Mouse (Mus musculus): ENCODE data around the gene Lrmda. TPM values are rescaled to one million over a fixed set of nuclear protein-coding genes. Genes with fewer than 3 reads are reported as not detected.

Lrmda gene
- polyA plus RNA-seq, 1 experiment from 2014 or later = 0.22 TPM

GRCm38 (mm10) chr14:22651131-22651952 is 631.8 kb downstream of the Lrmda start:
- Histone ChIP-seq H3K9me3 (no peaks in the 10 kb centered on the region), H3K4me2 (no peak overlapping the region), H3K9ac (no peak overlapping the region), H3K27me3 (peaks cover 26% of the 10 kb centered on the region; the same call in 1 of the 2 replicates), H3K36me3 (replicated peaks) (no peaks in the 10 kb centered on the region), H3K27ac (no peak overlapping the region), H3K4me1 (peaks cover 29% of the 10 kb centered on the region), H3K4me3 (replicated peaks) (no peak overlapping the region)
- WGBS = 65% methylated on average over 14 of the region's 14 CpGs
- no peak for ATAC-seq (ENCODE audit: low FRiP score)

GRCm38 (mm10) chr14:22662496-22662895 is 643.0 kb downstream of the Lrmda start:
- H3K9ac ChIP-seq = no peak overlapping the region
- no peak overlapping the region for H3K4me2 ChIP-seq
- peaks cover 30% of the 10 kb centered on the region for H3K27me3 ChIP-seq
- H3K36me3 ChIP-seq (replicated peaks) = no peaks in the 10 kb centered on the region
- 80% methylated on average over 3 of the region's 3 CpGs for WGBS
- H3K4me3 ChIP-seq (replicated peaks) = no peak overlapping the region
- no peak overlapping the region for H3K27ac ChIP-seq
- H3K4me1 ChIP-seq = no peaks in the 10 kb centered on the region
- no peaks in the 10 kb centered on the region for H3K9me3 ChIP-seq
- ATAC-seq (ENCODE audit: low FRiP score) = no peak

GRCm38 (mm10) chr14:22666437-22666836 is 646.9 kb downstream of the Lrmda start:
- no peak for ATAC-seq (ENCODE audit: low FRiP score)
- no peaks in the 10 kb centered on the region for H3K36me3 ChIP-seq (replicated peaks)
- H3K4me1 ChIP-seq = no peaks in the 10 kb centered on the region
- no peak overlapping the region for H3K9ac ChIP-seq
- H3K9me3 ChIP-seq = no peaks in the 10 kb centered on the region
- H3K27me3 ChIP-seq = peaks cover 37% of the 10 kb centered on the region; the same call in 1 of the 2 replicates
- WGBS = 88% methylated on average over 3 of the region's 3 CpGs
- H3K27ac ChIP-seq = no peak overlapping the region
- no peak overlapping the region for H3K4me3 ChIP-seq (replicated peaks)
- no peak overlapping the region for H3K4me2 ChIP-seq

- Histone ChIP-seq H3K4me2 (no peak overlapping the region), H3K4me1 (no peaks in the 10 kb centered on the region), H3K4me3 (replicated peaks) (no peak overlapping the region), H3K27ac (no peak overlapping the region), H3K27me3 (peaks cover 38% of the 10 kb centered on the region; the same call in 1 of the 2 replicates), H3K9me3 (no peaks in the 10 kb centered on the region), H3K9ac (no peak overlapping the region), H3K36me3 (replicated peaks) (no peaks in the 10 kb centered on the region)
- ATAC-seq (ENCODE audit: low FRiP score) = no peak
- 84% methylated on average over 8 of the region's 8 CpGs for WGBS
These were observed 648.8 kb downstream of the Lrmda start for GRCm38 (mm10) chr14:22668302-22668701.

GRCm38 (mm10) chr14:22668711-22669110 is 649.2 kb downstream of the Lrmda start:
- no peak overlapping the region for H3K4me3 ChIP-seq (replicated peaks)
- H3K9ac ChIP-seq = no peak overlapping the region
- no peak for ATAC-seq (ENCODE audit: low FRiP score)
- peaks cover 41% of the 10 kb centered on the region; the same call in 1 of the 2 replicates for H3K27me3 ChIP-seq
- WGBS = 82% methylated on average over 6 of the region's 6 CpGs
- H3K9me3 ChIP-seq = no peaks in the 10 kb centered on the region
- no peaks in the 10 kb centered on the region for H3K36me3 ChIP-seq (replicated peaks)
- H3K4me2 ChIP-seq = no peak overlapping the region
- no peak overlapping the region for H3K27ac ChIP-seq
- no peaks in the 10 kb centered on the region for H3K4me1 ChIP-seq

- Histone ChIP-seq H3K4me1 (peaks cover 3% of the 10 kb centered on the region; the same call in 1 of the 2 replicates), H3K4me2 (no peak overlapping the region), H3K9ac (no peak overlapping the region), H3K36me3 (replicated peaks) (no peaks in the 10 kb centered on the region), H3K4me3 (replicated peaks) (no peak overlapping the region), H3K27me3 (peaks cover 48% of the 10 kb centered on the region), H3K27ac (no peak overlapping the region), H3K9me3 (no peaks in the 10 kb centered on the region)
- ATAC-seq (ENCODE audit: low FRiP score) = no peak
- WGBS = 38% methylated on average over 5 of the region's 5 CpGs
These were observed 654.1 kb downstream of the Lrmda start for GRCm38 (mm10) chr14:22673581-22673980.

GRCm38 (mm10) chr14:22679008-22679704 is 659.6 kb downstream of the Lrmda start:
- ATAC-seq (ENCODE audit: low FRiP score) = peak; percentile 70; the same call in 1 of the 2 replicates
- H3K9ac ChIP-seq = no peak overlapping the region
- peaks cover 42% of the 10 kb centered on the region for H3K27me3 ChIP-seq
- peak overlapping the region; percentile 86 for H3K27ac ChIP-seq
- no peak overlapping the region for H3K4me3 ChIP-seq (replicated peaks)
- H3K36me3 ChIP-seq (replicated peaks) = no peaks in the 10 kb centered on the region
- no peaks in the 10 kb centered on the region for H3K9me3 ChIP-seq
- WGBS = 26% methylated on average over 5 of the region's 5 CpGs
- H3K4me1 ChIP-seq = peaks cover 24% of the 10 kb centered on the region
- H3K4me2 ChIP-seq = 0 out of 2 replicates have a peak overlapping the region, but pooled peaks have one; percentile 0

GRCm38 (mm10) chr14:22679705-22680643 is 660.5 kb downstream of the Lrmda start:
- Histone ChIP-seq H3K4me3 (replicated peaks) (no peak overlapping the region), H3K27me3 (peaks cover 44% of the 10 kb centered on the region), H3K27ac (peak overlapping the region; percentile 86), H3K4me1 (peaks cover 24% of the 10 kb centered on the region), H3K9ac (no peak overlapping the region), H3K36me3 (replicated peaks) (no peaks in the 10 kb centered on the region), H3K4me2 (peak overlapping the region; percentile 0; the same call in 1 of the 2 replicates), H3K9me3 (no peaks in the 10 kb centered on the region)
- WGBS = 14% methylated on average over 9 of the region's 9 CpGs
- ATAC-seq (ENCODE audit: low FRiP score) = peak; percentile 81

GRCm38 (mm10) chr14:22686886-22687285 is 667.4 kb downstream of the Lrmda start:
- Histone ChIP-seq H3K36me3 (replicated peaks) (no peaks in the 10 kb centered on the region), H3K9ac (no peak overlapping the region), H3K4me1 (no peaks in the 10 kb centered on the region), H3K4me3 (replicated peaks) (no peak overlapping the region), H3K27me3 (peaks cover 51% of the 10 kb centered on the region), H3K4me2 (no peak overlapping the region), H3K27ac (no peak overlapping the region), H3K9me3 (no peaks in the 10 kb centered on the region)
- no peak for ATAC-seq (ENCODE audit: low FRiP score)
- 77% methylated on average over 4 of the region's 4 CpGs for WGBS

- Histone ChIP-seq H3K4me3 (replicated peaks) (no peak overlapping the region), H3K9me3 (no peaks in the 10 kb centered on the region), H3K4me1 (no peaks in the 10 kb centered on the region), H3K9ac (no peak overlapping the region), H3K27me3 (peaks cover 46% of the 10 kb centered on the region), H3K36me3 (replicated peaks) (no peaks in the 10 kb centered on the region), H3K4me2 (no peak overlapping the region), H3K27ac (no peak overlapping the region)
- 94% methylated on average over 2 of the region's 2 CpGs for WGBS
- ATAC-seq (ENCODE audit: low FRiP score) = no peak
These were observed 668.9 kb downstream of the Lrmda start for GRCm38 (mm10) chr14:22688399-22688798.

GRCm38 (mm10) chr14:22695448-22695847 is 675.9 kb downstream of the Lrmda start:
- no peak for ATAC-seq (ENCODE audit: low FRiP score)
- H3K4me2 ChIP-seq = no peak overlapping the region

More at GRCm38 (mm10) chr14:22695448-22695847, 675.9 kb downstream of the Lrmda start:
- Histone ChIP-seq H3K27ac (no peak overlapping the region), H3K36me3 (replicated peaks) (no peaks in the 10 kb centered on the region), H3K4me3 (replicated peaks) (no peak overlapping the region), H3K9ac (no peak overlapping the region), H3K4me1 (peaks cover 11% of the 10 kb centered on the region; the same call in 1 of the 2 replicates), H3K9me3 (no peaks in the 10 kb centered on the region), H3K27me3 (peaks cover 34% of the 10 kb centered on the region)
- WGBS = 62% methylated on average over 6 of the region's 6 CpGs
